Mouse (Mus musculus): Measurements from ENCODE around the gene Cep131.

Gene Cep131

GRCm38 (mm10) chr11:120029431-120030144 lies 57.0 kb downstream of the Cep131 start:
- DNase-seq (ENCODE audit: extremely low read depth, insufficient read length, low spot score), result no peak

- no peak for DNase-seq (ENCODE audit: extremely low read depth, insufficient read length, low spot score)
Measured at GRCm38 (mm10) chr11:120028319-120029092, 58.1 kb downstream of the Cep131 start.

DNA sequence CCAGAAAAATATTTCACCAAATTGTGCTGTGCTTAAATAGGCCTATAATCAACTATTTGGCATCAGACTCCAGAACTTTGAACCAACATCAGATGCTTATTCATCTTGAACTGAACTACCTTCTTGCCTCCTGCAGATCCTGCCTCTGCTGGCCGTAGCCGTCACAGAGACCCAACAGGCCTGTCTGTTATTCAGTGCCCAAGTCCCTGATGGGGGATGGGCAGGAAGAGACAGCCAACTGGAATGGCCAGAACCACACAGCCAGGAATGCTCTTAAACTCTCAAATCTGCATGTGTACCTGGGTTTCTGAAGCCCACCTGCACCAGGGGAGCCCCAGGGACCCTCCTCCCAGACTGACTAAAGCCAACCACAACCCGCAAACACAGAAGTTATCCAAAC lies 59.7 kb downstream of the Cep131 start:
- no peak for DNase-seq (ENCODE audit: extremely low read depth, insufficient read length, low spot score)

DNA sequence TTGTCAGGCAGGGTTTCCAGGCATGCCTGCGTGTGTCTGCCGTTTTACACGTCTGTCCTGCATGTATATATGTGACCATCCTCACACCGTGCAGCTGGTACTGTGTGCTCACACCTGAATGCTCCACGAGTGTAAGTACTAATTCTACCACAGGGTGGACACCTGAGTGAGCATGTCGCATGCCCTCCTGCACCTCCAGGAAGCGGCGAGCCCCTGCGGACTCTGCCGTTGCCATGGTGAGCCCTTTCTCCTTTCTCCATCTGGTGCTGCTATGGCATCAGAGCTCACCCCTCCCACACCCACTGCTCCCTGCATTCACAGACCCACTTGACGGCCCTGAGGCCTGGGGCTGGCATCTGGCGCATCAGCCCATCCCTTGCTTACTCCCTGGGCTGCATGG lies 63.8 kb downstream of the Cep131 start:
- no peak for DNase-seq (ENCODE audit: extremely low read depth, insufficient read length, low spot score)

DNA sequence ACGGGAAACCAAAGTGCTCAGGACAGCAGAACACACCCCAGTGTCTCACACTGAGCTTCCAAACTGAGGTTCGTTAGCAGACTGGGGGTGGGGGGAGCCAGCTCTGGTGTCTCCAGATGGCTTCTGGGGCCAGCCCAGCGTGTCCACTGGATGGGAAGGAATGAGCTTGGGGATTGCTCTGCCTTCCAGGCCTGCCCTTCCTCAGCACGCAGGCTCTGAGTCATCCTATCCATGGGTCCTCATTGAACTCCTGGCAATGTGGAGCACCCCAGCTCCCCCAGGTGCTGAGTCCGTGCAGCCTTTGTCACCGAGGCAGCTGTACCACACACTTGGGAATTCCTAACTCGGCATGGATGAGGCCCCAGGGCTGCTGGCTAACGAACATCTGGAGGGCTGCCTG lies 64.4 kb downstream of the Cep131 start:
- DNase-seq (ENCODE audit: extremely low read depth, insufficient read length, low spot score), result no peak

DNA sequence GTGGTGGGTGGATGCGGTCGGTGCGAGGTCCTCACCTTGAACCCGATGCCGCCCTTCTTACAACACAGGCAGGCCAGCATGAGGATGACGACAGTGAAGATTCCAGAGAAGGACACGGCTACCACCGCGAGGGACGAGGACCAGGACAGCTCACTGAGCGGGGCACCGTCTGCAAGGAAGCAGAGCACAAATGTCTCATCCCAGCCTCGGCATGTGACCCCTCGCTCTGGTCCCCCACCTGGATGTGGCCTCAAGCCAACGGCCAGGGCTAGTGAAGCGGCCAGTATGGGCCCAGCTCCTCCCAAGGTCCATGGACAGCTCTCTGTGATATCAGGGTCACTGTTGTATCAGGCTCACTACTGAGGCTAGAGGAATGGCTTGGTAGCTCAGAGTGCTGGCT lies 65.3 kb downstream of the Cep131 start:
- no peak for DNase-seq (ENCODE audit: extremely low read depth, insufficient read length, low spot score)

- DNase-seq (ENCODE audit: extremely low read depth, insufficient read length, low spot score), result no peak
Measured at GRCm38 (mm10) chr11:120019542-120020440, 66.8 kb downstream of the Cep131 start.

DNA sequence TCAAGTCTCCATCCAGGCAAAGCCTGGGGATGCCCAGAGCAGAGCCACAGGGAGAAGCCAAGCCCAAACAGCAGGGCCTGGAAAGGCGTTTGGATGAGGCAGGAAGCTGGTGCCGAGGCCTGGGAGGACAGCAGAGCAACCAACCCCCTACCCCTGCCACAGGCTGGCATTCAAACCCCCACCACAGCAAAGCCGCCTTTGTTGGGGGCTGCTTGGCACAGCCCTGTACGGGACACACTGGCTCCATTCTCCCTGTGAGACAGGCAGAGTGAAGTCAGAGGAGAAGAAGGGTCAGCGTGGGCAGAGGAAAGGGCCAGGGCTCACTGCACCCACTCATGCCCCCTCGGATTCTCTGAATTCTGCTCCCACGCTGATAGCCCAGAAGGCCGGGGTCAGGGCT lies 69.6 kb downstream of the Cep131 start:
- DNase-seq (ENCODE audit: extremely low read depth, insufficient read length, low spot score), result no peak

- DNase-seq (ENCODE audit: extremely low read depth, insufficient read length, low spot score), result no peak
Measured at GRCm38 (mm10) chr11:120014758-120015157, 71.9 kb downstream of the Cep131 start.

All from 3134 (cell line).